Mouse (Mus musculus): Measurements from ENCODE around the gene Lmnb2. TPM values are rescaled to one million over a fixed set of nuclear protein-coding genes. Genes with fewer than 3 reads are reported as not detected.
A peak's percentile ranks its signal among the peaks of the same experiment; 100 is the strongest.

Gene Lmnb2
- polyA plus RNA-seq (2016; fragmentation: Nextera tagmentation; extraction: Ambion mirVana), result 85.6 and 89.5 TPM in 2 replicates

- H3K4me3 ChIP-seq, result peak within 1 kb of the TSS; percentile 87
- peak; percentile 70 for DNase-seq (ENCODE audit: extremely low spot score, low spot score)
- peaks cover 15% of the 10 kb centered on the region for H3K27me3 ChIP-seq (ENCODE audit: poor library complexity, severe bottlenecking)
- peaks cover 43% of the 10 kb centered on the region for H3K4me1 ChIP-seq
- under 1% methylated on average over 54 of the region's 61 CpGs for WGBS
- peak within 1 kb of the TSS; percentile 92 for H3K27ac ChIP-seq
- peaks cover 37% of the 10 kb centered on the region for H3K36me3 ChIP-seq (replicated peaks)
- H3K9me3 ChIP-seq, result no peaks in the 10 kb centered on the region
These were observed at the start of gene Lmnb2 for GRCm38 (mm10) chr10:80917779-80918434. TSS of gene Lmnb2 (minus strand) at chr10:80918245.

GRCm38 (mm10) chr10:80967101-80967656 is 49.1 kb upstream of the Lmnb2 start:
- H3K27me3 ChIP-seq (ENCODE audit: poor library complexity, severe bottlenecking), result no peaks in the 10 kb centered on the region; the same call in 1 of the 2 replicates
- DNase-seq (ENCODE audit: extremely low spot score, low spot score), result no peak
- H3K27ac ChIP-seq, result 0 out of 2 replicates have a peak overlapping the region, but pooled peaks have one; percentile 16
- no peaks in the 10 kb centered on the region; the same call in 1 of the 2 replicates for H3K9me3 ChIP-seq
- H3K36me3 ChIP-seq (replicated peaks), result no peaks in the 10 kb centered on the region
- H3K4me3 ChIP-seq, result no peak overlapping the region
- H3K4me1 ChIP-seq, result peaks cover 37% of the 10 kb centered on the region
- WGBS, result 64% methylated on average over 3 of the region's 3 CpGs

GRCm38 (mm10) chr10:80966296-80966695 is 48.3 kb upstream of the Lmnb2 start:
- Histone ChIP-seq H3K4me3 (no peak overlapping the region), H3K9me3 (no peaks in the 10 kb centered on the region; the same call in 1 of the 2 replicates), H3K27ac (no peak overlapping the region), H3K27me3 (ENCODE audit: poor library complexity, severe bottlenecking) (peaks cover 4% of the 10 kb centered on the region), H3K4me1 (peaks cover 40% of the 10 kb centered on the region), H3K36me3 (replicated peaks) (no peaks in the 10 kb centered on the region)
- DNase-seq (ENCODE audit: extremely low spot score, low spot score), result no peak
- WGBS, result 69% methylated on average over 12 of the region's 12 CpGs

- DNase-seq (ENCODE audit: extremely low spot score, low spot score), result no peak
- Histone ChIP-seq H3K36me3 (replicated peaks) (no peaks in the 10 kb centered on the region), H3K4me3 (no peak overlapping the region), H3K9me3 (no peaks in the 10 kb centered on the region), H3K27ac (0 out of 2 replicates have a peak overlapping the region, but pooled peaks have one; percentile 8), H3K4me1 (peaks cover 53% of the 10 kb centered on the region), H3K27me3 (ENCODE audit: poor library complexity, severe bottlenecking) (peaks cover 8% of the 10 kb centered on the region)
- WGBS, result 71% methylated on average over 12 of the region's 12 CpGs
These were observed 45.3 kb upstream of the Lmnb2 start for GRCm38 (mm10) chr10:80963031-80963975.

GRCm38 (mm10) chr10:80962585-80962984 is 44.5 kb upstream of the Lmnb2 start:
- no peaks in the 10 kb centered on the region for H3K36me3 ChIP-seq (replicated peaks)
- H3K27me3 ChIP-seq (ENCODE audit: poor library complexity, severe bottlenecking), result peaks cover 8% of the 10 kb centered on the region
- no peak for DNase-seq (ENCODE audit: extremely low spot score, low spot score)
- H3K9me3 ChIP-seq, result no peaks in the 10 kb centered on the region
- 89% methylated on average over 5 of the region's 5 CpGs for WGBS
- H3K4me3 ChIP-seq, result no peak overlapping the region
- peak overlapping the region; percentile 79; the same call in 1 of the 2 replicates for H3K27ac ChIP-seq
- H3K4me1 ChIP-seq, result peaks cover 53% of the 10 kb centered on the region

GRCm38 (mm10) chr10:80962051-80962472 is 44.0 kb upstream of the Lmnb2 start:
- Histone ChIP-seq H3K4me1 (peaks cover 49% of the 10 kb centered on the region), H3K4me3 (no peak overlapping the region), H3K27me3 (ENCODE audit: poor library complexity, severe bottlenecking) (peaks cover 8% of the 10 kb centered on the region), H3K9me3 (no peaks in the 10 kb centered on the region), H3K27ac (peak overlapping the region; percentile 79), H3K36me3 (replicated peaks) (no peaks in the 10 kb centered on the region)
- no peak for DNase-seq (ENCODE audit: extremely low spot score, low spot score)
- WGBS, result 60% methylated on average over 10 of the region's 10 CpGs

- peak; percentile 66 for DNase-seq (ENCODE audit: extremely low spot score, low spot score)
- no peaks in the 10 kb centered on the region for H3K9me3 ChIP-seq
- peaks cover 48% of the 10 kb centered on the region for H3K4me1 ChIP-seq
- peaks cover 8% of the 10 kb centered on the region for H3K27me3 ChIP-seq (ENCODE audit: poor library complexity, severe bottlenecking)
- H3K27ac ChIP-seq, result peak overlapping the region; percentile 79
- peak overlapping the region; percentile 24 for H3K4me3 ChIP-seq
- no peaks in the 10 kb centered on the region for H3K36me3 ChIP-seq (replicated peaks)
- 12% methylated on average over 16 of the region's 16 CpGs for WGBS
These were observed 42.8 kb upstream of the Lmnb2 start for GRCm38 (mm10) chr10:80960551-80961508.

GRCm38 (mm10) chr10:80958979-80959637 is 41.1 kb upstream of the Lmnb2 start:
- Histone ChIP-seq H3K9me3 (no peaks in the 10 kb centered on the region), H3K27me3 (ENCODE audit: poor library complexity, severe bottlenecking) (peaks cover 8% of the 10 kb centered on the region), H3K36me3 (replicated peaks) (no peaks in the 10 kb centered on the region), H3K4me3 (no peak overlapping the region), H3K27ac (no peak overlapping the region), H3K4me1 (peaks cover 50% of the 10 kb centered on the region)
- no peak for DNase-seq (ENCODE audit: extremely low spot score, low spot score)
- 92% methylated on average over 5 of the region's 5 CpGs for WGBS

GRCm38 (mm10) chr10:80957791-80958190 is 39.7 kb upstream of the Lmnb2 start:
- Histone ChIP-seq H3K27me3 (ENCODE audit: poor library complexity, severe bottlenecking) (peaks cover 13% of the 10 kb centered on the region), H3K36me3 (replicated peaks) (no peaks in the 10 kb centered on the region), H3K4me3 (no peak overlapping the region), H3K27ac (no peak overlapping the region), H3K9me3 (no peaks in the 10 kb centered on the region), H3K4me1 (peaks cover 38% of the 10 kb centered on the region)
- WGBS, result 73% methylated on average over 4 of the region's 4 CpGs
- DNase-seq (ENCODE audit: extremely low spot score, low spot score), result no peak

- Histone ChIP-seq H3K4me1 (peaks cover 32% of the 10 kb centered on the region), H3K4me3 (no peak overlapping the region), H3K27me3 (ENCODE audit: poor library complexity, severe bottlenecking) (peaks cover 14% of the 10 kb centered on the region), H3K36me3 (replicated peaks) (no peaks in the 10 kb centered on the region), H3K9me3 (no peaks in the 10 kb centered on the region), H3K27ac (no peak overlapping the region)
- WGBS, result 86% methylated on average over 6 of the region's 6 CpGs
- no peak for DNase-seq (ENCODE audit: extremely low spot score, low spot score)
These were observed 38.9 kb upstream of the Lmnb2 start for GRCm38 (mm10) chr10:80956901-80957300.

- Histone ChIP-seq H3K27me3 (ENCODE audit: poor library complexity, severe bottlenecking) (peaks cover 11% of the 10 kb centered on the region), H3K9me3 (no peaks in the 10 kb centered on the region), H3K4me3 (no peak overlapping the region), H3K36me3 (replicated peaks) (no peaks in the 10 kb centered on the region), H3K27ac (peak overlapping the region; percentile 79; the same call in 1 of the 2 replicates), H3K4me1 (peaks cover 27% of the 10 kb centered on the region)
- 92% methylated on average over 8 of the region's 8 CpGs for WGBS
- no peak for DNase-seq (ENCODE audit: extremely low spot score, low spot score)
These were observed 38.3 kb upstream of the Lmnb2 start for GRCm38 (mm10) chr10:80956385-80956784.

All from forebrain, embryonic 10.5 days (tissue).